Mouse (Mus musculus): ENCODE results near the gene Cenpp.

DNA sequence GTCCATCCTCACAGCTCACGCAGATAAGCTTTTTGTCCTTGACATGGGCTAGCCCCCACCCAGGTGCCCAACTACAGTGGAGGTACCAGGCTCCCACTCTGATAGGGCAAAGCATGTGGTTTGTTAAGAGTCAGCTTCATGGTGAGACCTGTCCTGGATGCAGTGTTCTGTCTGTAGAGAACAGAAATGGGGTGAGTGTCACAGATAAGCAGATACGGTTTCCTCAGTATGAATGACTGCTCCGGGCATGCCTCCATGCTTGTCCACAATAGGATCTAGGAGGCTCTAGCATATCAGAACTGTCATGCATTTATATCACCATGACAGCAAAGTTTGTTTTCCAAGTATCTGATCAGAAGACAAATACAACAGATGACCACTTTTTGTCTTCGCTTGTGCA is 186.7 kb downstream of the Cenpp start:
- no peak for TF ChIP-seq POLR2A (IDR thresholded peaks at IDR 0.05; ENCODE audit: borderline replicate concordance, control insufficient read depth, low read depth, low read length)
- no peak for TF ChIP-seq CTCF (IDR thresholded peaks at IDR 0.05; ENCODE audit: control insufficient read depth, insufficient read depth, low read length)

All from bone marrow, adult 2 months (tissue).